Mouse (Mus musculus) lung, postnatal 0 days (tissue): Measurements from ENCODE around the gene Wipf1.

Source experiments
- CTCF ChIP-seq: IDR thresholded peaks from 2 replicates; pipeline ENCODE4 v1.5.1; 2016; ENCODE audit warnings: antibody characterized with exemption, mild to moderate bottlenecking
- EP300 ChIP-seq: IDR thresholded peaks from 2 replicates; pipeline ENCODE4 v1.6.1; 2016; ENCODE audit warnings: antibody characterized with exemption, mild to moderate bottlenecking, control low read depth

DNA sequence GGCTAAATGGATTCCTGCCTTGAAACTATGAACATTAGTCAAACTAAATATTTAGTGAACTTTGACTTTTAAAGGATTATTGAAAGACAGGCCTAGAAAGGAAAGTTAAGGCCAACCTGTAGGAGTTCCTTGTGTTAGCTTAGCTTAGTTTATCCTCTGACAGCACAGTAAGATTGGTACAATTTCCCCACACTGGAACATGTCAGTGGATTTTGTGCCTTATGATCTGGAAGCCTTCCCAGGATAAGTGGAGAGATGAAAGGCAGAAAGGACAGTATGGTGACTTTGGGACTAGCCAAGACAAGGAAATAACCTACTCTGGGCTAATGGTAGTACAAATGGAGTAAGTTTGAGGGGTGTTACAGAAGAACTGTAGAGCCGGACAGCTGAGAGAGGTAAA, 141.7 kb downstream of the Wipf1 start:
- TF ChIP-seq CTCF (no peak), EP300 (no peak)
